Mouse (Mus musculus) right cerebral cortex, postnatal 4 days (tissue): ENCODE data around the gene Nme9.
A peak's percentile ranks its signal among the peaks of the same experiment; 100 is the strongest.

ENCODE experiments used
- DNase-seq: peaks from one replicate; pipeline ENCODE4 v3.0.0-alpha.2; 2022

Nme9 gene

GRCm38 (mm10) chr9:99437031-99437764, 14.1 kb upstream of the Nme9 start, which contains the start of gene Mras:
Gene Mras, minus strand, starts transcription at chr9:99437381.
- no peak for DNase-seq

GRCm38 (mm10) chr9:99437781-99438565, 13.3 kb upstream of the Nme9 start:
- no peak for DNase-seq

- DNase-seq: no peak
These were observed 12.2 kb upstream of the Nme9 start for GRCm38 (mm10) chr9:99439064-99439463.

GRCm38 (mm10) chr9:99440941-99441340, 10.3 kb upstream of the Nme9 start:
- peak; percentile 42 for DNase-seq

DNA sequence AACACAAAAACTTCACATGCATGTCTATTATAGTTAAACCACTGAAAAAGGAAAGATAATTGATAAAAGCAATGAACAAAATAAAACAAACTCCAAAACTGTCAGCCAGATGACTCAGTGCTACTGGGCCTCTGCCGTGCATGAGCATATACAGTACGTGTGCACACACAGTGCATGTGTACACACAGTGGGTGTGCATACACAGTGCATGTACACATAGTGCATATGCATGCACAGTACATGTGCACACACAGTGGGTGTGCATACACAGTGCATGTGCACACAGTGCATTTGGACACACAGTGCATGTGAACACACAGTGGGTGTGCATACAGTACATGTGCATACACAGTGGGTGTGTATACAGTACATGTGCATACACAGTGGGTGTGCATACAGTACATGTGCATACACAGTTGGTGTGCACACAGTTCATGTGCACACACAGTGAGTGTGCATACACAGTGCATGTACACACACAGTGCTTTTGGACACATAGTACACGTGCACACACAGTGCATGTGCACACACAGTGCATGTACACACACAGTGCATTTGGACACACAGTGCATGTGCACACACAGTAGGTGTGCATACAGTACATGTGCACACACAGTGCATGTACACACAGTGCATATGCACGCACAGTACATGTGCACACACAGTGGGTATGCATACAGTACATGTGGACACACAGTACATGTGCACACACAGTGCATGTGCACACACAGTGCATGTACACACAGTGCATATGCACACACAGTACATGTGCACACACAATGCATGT, 9.4 kb upstream of the Nme9 start:
- DNase-seq: no peak

DNA sequence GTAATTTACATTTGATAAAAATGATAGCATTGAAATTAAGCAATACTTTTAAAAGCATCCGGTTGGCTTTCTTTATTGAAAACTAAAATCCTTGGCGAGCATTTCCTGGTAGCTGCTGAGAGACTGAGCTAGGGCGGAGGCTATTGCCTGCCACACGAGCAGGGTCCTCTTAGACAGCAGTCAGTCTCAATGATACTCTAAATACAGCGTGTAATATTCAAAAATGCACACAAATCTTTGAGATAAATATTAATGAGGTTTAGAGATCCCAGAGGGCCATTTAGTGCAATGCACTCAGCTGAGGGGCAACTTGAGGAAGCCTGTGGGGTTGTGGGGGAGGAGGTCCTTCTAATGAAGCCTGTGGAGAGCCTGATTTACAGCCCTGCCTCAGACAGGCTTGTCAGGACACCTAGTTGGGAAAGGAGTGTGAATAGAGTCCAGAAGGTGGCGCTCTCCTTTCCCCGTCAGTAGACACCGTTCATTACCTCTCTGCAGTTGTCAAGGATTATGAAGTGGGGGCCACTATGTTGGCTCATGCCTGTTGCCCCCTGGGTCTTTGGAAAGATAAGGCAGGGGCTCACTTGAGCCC, 6.6 kb upstream of the Nme9 start:
- DNase-seq: no peak

DNA sequence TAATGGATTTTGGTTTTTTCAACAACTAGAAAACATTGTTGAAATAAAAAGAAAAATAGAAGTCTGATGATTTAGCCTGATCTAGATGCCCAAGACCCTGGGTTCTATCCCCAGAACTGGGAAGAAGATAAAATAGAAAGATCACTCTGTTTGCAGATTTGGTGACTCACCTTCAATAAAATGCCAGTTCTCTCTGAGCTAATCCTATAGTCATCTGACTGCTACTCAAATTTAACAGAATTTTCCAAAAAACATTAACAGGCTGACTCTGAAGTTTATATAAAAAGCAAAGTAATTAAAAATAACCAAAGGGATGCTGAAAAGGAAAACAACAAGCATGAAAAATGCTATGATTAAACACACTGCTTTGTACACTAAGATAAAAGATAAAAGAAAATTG, 5.0 kb upstream of the Nme9 start:
- no peak for DNase-seq

- DNase-seq: no peak
These were observed 4.0 kb upstream of the Nme9 start for GRCm38 (mm10) chr9:99447323-99447722.

GRCm38 (mm10) chr9:99449886-99450647, 1.2 kb upstream of the Nme9 start:
- no peak for DNase-seq

- DNase-seq: no peak
These were observed 2.9 kb downstream of the Nme9 start for GRCm38 (mm10) chr9:99454211-99454610.

GRCm38 (mm10) chr9:99458529-99459208, 7.4 kb downstream of the Nme9 start:
- DNase-seq: peak; percentile 65

- DNase-seq: no peak
These were observed 8.5 kb downstream of the Nme9 start for GRCm38 (mm10) chr9:99459730-99460129.

DNA sequence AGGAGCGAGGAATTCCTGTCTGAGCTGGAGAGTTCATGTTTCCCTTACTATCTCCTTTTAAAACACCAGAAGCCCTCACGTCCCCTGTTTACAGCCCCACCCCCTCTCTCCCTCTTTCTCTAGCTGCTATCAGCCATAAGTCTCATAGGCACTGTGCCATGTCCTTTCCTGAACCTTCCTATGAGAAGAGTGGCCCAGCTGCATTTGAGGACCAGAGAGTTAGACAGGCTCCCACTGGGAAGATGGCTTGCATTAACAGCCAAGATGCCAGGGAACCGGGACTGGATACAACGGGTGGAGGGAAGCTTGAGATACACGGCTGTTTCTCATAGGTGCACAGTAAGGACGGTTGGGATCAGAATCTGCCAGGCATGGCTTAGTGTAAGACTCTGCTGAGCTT, 13.6 kb downstream of the Nme9 start:
- no peak for DNase-seq

DNA sequence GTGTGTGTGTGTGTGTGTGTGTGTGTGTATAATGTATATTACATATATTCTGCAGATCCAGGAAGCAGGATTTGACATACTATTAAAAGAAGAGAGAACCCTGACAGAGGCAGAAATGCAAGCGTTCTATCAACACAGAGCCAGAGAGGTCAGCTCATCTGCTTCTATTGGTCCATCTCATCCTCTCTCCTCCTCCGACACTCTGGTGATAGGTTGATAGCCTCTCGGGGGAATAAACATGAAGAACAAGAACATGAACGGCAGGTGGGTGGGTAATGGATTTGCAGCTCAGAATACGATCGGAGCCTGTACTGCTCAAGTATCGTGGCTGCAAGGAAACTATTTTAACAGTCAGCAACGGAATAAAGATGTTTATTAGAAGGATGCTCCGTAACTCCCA, 17.3 kb downstream of the Nme9 start:
- DNase-seq: no peak

GRCm38 (mm10) chr9:99469681-99470273, 18.5 kb downstream of the Nme9 start:
- DNase-seq: no peak

DNA sequence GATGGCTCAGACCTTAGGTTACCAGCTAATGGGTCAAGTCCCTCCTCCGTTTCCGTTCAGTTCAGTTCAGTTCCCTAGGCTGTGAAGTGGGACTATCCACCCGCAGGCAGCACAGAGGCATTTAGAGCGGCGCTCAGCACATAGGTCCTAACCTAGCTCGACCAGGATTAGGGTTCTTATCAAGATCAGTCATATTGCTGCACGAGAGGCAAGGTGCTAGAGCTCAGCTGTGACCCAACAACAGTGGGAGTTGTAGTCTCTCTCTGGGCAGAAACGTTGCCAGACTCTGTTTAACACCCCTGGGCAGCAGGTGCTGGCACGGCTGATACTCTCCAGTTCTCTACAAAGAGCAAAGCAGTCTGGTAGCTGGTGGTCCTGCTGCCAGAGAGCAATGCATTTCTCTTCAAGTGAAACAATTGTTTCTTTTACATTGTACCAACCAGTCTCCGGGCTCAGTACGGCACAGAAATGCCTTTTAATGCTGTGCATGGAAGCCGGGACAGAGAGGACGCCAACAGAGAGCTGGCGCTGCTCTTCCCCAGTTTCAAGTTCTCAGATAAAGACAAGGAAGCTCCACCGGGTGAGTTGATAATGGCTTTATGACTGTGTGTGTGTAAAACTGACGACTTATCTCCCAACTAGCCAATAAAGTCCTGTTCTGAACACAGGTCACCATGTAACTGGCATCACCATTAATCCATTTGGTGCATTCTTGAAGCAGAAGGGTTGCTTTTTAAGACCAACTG, 19.2 kb downstream of the Nme9 start:
- DNase-seq: no peak

DNA sequence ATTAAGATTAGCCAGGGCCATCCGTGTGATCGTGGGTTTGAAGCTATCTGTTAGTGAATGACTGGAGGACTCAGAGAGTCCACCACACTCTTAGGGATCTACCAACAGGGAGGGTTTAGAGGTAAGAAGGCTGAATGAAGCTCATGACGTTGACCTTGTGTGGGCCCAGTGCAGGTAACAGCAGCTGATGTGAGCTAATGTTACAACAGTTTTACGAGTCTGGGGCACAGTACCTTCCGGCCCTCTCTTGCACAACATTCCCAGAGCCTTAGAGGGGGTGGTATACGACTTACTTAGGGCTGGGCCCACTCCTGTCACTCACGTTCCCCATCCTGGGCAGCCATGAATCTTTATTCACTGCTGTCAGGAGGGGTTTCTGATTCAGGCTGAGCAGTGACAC, 20.1 kb downstream of the Nme9 start:
- no peak for DNase-seq

DNA sequence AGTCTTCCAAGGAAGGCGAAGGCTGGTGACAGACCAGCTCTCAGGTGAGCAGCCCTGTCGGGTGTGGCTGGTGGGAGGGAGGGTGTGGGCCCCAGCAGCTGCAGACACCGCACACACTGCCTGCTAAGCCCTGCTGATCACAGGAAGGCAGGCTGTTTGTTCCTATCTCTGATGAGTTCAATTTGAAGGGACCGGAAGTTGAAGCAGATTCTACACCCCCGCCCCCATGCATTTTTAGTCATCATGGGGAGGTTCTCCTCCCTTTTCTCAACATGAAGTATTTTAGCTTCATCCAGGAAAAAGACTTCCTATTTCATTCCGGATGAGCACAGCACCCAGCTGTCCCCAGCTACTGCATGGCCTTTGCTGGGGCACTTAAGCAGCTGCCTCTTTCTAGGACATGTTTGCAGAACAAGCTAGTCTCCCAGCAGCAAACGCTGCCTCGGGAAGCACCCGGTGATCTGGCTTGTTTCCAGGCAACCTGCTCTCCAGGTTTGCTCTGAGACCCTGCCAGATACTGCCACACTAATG, 28.0 kb downstream of the Nme9 start:
- no peak for DNase-seq

DNA sequence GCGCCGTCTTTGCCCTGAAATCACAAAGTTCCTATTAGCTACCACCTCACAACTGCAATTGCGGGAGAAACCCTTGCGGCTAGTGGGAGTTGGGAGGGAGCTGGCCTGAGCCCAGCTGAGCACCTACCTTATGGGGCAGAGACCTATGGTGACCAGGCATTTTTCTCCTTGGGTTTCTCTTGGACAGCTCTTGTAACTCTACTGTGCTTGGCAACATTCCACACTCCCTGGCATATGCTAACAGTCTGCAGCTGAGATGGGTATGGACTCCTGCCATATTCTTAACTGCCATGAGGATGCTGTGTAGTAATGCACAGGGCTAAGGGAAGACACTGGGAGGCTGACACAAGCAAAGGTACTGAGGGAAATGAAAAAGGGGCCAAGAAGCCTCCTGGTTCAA, 29.5 kb downstream of the Nme9 start:
- DNase-seq: peak; percentile 25

- no peak for DNase-seq
These were observed 31.9 kb downstream of the Nme9 start for GRCm38 (mm10) chr9:99483191-99483590.
